Mouse (Mus musculus) urinary bladder, adult 18-20 months (tissue): ENCODE data around the gene Lcor.

ENCODE experiments used
- DNase-seq, 2 experiments: peaks; one replicate each; pipeline ENCODE4 v3.0.0; 2022; ENCODE audit warnings: low spot score in 2 of 2, mixed read lengths in 2 of 2

The Lcor gene

GRCm38 (mm10) chr19:41568791-41569190 is 86.4 kb downstream of the Lcor start:
- DNase-seq, result no peak

DNA sequence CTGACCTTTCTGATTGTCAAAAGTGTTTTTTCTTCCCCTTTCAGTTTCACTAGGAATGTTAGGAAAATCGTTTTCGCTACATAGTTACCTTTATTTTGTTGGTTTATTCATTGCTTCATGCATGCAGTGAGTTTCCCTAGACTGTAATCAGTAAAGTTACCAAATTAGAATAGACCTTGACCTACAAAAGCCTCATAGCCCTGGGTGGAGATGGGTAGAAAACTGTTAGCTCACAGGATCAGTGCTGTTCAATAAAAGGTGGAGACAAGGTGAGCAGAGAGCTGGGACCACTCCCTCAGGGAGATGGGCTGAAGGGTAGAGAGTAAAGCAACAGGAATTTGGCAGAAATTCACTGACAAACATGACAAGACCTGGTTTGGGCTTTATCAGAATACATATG is 91.3 kb downstream of the Lcor start:
- no peak for DNase-seq

DNA sequence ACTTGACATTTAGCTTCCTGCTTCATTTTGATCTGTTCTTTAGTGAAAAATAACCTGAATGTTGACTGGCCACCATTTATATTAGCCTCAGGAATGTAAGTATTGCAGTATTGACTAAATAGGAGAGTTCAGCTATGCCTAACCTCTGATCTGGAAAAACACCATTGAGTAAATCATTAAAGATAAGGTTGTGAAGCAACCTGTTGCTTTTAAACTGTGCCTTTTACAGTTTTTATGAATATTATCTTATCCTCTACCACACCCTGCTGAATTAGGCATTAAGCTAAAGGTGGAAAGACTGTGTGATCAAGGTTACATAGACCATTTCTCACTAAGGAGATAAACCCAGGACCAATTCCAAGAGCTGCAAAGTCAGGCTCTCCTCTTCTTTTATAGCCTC is 95.1 kb downstream of the Lcor start:
- DNase-seq, result no peak

- DNase-seq, result no peak
Observed at GRCm38 (mm10) chr19:41579311-41579920, 97.0 kb downstream of the Lcor start.

DNA sequence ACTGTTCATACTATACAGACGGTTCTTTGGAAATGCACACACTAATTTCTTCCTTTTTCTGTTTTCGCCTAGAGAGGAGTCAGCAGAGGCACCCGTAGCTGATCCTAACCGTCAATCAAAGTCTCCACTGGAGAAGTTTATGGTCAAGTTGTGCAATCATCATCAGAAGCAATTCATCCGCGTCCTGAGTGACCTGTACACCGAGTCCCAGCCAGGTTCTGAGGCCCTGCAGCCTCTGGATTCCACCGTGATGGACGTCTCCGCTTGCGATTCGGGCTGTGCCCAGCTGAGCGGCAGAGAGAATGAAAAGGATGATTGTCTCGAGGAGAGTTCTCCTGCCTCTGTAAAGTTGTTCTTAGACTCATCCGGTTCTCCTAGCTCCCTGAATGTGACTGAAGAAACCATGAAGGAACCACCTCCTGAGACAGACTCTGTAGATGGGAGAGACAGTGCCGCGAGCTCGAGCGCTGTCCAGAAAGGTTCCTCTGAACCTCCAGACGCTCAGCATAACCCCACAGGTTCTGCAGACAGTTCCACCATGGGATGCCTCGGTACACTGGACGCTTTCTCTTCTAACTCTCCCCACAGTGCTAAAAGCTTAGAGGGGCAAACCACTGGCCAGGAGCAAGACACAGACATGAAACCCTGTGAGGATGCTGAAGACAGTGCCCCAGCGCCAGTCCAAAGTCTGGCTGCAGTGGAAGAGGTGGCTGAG is 99.4 kb downstream of the Lcor start, which contains the start of gene Gm340:
Gm340 (plus strand) TSS at position 665 of the 715 bp plus-strand sequence.
- no peak for DNase-seq

DNA sequence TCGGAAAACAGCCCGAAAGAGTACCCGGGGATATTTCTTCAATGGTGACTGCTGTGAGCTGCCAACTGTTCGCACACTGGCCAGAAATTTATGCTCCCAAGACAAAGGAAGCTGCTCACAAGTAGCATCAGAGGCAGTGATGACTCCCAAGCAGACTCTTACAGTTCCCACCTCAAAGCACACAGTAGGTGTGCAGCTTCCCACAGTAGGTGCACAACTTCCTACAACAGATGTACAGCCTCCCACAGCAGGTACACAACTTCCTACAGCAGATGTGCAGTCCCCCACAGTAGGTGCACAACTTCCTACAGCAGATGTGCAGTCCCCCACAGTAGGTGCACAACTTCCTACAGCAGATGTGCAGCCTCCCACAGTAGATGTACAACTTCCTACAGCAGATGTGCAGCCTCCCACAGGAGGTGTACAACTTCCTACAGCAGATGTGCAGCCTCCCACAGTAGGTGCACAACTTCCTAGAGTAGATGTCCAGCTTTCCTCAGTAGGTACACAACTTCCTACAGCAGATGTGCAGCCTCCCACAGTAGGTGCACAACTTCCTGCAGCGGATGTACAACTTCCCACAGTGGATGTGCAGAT is 100.6 kb downstream of the Lcor start:
- no peak for DNase-seq

DNA sequence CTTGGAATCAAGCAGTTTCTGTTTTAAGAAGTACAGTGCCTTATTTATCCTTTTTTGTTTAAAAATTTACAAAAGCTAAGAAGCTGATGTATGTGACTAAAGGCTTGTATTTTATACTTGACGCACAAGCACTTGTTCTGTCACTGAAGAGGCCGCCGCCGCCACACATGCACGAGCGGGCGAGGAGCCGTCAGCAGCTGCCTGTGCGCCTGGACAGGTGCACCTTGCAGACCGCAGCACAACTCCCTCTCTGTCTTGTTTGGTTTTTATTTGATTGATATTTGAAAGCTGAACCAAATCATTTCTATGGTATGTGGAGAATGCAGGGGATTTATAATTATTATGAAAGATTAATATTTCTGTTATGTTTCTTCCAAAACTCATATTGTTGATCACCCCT is 104.3 kb downstream of the Lcor start:
- DNase-seq, result no peak

DNA sequence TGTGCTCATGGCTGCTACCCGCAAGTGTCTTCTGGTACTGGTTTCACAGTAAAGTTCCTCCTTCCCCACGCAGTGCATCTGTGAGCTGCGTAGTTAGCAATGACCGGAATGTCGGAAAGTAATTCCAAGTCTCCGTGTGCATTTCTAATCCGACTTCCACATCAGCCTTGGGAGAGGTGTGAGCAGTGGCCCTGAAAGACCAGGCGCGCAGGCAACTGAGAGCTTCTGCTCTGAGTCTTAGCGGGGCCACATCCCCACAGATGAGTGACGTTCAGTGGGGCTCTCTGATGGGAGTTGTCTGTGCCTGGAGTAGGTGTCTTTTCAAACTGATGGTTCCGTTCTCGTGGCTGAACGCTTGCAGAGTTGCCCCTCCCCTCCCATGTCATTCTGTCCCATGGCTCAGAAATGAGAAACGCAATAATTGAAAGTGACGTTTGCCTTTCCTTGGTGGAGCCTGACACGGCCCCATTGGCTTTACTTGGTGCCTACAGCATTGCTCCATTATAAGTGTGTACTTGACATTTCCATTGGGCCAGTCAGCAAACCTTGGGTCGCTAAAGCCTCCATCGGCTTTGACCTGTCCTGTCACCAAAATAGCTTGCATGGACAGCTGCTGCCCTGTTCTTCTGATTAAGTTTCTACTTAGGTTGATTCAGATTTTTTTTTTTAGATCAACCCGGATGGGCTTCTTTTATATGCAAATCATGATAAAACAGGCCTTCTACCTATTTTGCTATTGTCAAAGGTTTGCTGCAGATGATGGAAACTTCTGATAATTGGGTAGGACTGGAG is 105.2 kb downstream of the Lcor start:
- no peak for DNase-seq

GRCm38 (mm10) chr19:41589026-41589425 is 106.6 kb downstream of the Lcor start:
- no peak for DNase-seq

GRCm38 (mm10) chr19:41589681-41590080 is 107.2 kb downstream of the Lcor start:
- DNase-seq, result no peak

DNA sequence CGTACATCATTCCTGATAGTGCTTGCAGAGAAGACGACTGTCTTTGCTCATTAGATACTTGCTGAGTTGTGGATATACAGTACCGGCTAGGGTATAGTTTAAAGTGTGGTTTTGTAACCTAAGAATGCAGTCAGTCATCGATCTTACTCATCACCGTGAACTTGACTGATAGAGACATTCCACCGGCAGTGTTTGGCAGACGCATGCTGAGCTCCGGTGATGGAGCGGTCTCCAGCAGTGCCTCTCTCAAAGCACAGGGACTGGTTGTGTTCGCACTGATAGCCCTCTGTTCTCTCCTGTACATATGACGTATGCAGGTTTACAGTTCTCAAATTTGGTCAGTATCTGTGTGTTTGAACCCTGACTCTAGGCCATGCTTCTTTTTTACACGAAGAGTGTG is 109.4 kb downstream of the Lcor start:
- DNase-seq, result no peak

DNA sequence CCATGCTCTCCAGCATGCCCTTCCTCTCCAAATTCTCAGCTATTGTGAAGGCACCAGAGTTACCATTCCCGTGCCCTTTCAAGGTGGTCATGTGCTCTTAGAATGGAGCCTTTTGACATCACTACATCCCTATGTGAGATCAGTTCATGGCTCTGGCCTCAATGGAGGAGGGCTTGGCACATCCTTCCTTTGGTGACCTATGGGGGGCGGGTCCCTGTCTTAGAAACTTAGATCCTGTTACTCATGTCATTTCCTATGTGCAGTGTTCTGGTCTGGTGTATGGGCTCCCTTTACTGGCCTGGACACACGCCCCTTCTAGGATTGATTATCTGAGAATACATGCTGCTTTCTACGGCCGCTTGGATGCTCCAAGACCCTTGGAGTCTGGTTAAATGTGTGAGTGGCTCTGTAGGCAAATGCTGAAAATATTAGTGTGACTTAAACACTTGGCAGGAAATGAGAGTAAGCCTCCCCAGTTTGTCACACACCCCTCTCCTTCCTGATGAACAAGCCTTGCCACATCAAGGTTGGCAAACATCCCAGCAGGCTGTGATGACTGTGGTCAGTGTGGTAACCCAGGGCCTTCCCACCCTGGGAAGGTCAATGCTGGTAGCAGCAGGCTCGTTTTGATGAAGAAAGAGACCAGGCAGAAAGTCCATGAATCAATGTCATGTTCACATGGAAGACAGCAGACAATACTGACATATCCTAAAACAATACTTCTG is 114.9 kb downstream of the Lcor start:
- DNase-seq, result peak; percentile 22 to 59

DNA sequence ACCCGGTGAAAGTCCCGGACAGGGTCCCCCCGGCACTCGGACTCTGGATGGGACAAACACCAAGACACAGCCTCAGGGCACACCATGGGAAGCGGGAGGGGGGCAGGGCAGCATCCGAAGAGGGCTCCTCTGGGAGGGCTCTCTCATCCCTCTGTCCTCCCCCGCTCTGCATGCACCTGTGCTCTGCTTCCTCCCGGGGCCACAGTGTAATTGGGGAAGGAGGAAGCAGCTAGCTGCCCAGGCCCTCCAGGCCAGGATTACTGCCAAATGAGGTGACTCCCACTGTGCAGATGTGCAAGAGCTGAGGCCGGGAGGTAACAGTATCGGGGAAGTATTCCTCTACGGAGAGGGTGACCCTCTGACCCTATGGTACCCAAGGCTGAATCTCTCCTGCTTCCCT is 118.2 kb downstream of the Lcor start:
- DNase-seq, result no peak

DNA sequence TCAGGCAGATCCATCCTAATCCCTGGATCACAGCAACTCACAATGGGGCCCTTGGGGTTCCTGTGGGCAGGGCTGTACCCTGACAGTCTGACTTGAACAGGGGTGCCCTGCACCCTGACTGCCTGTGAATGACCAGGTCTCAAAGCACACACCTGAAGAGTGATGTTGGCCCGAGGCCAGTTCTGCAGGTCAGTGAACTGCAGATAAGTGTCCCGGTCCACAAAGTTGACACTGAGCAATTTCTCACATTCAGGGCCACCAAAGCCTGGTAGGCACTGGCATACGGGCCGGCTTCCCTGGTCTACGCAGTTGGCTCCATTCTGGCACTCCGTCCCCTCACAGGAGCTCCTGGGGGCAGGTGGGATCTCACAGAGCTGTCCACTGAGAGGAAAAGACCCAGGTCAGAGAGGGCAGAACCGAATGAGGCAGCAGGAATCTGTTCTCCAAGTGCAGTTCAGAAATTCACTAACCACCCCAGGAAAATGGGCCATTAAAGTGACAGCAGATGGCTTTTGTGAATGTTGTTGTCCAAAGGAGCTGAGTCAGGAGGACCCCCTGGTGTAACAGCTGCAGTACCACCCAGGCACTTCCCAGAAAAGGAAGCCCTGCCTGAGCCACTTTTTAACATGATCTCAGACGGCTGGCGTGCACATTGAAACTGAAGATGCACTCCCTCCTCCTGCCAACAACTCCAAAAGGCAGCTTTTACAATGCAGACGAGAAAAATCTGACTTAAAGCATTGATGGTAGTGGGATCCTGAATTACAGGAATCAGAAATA is 124.0 kb downstream of the Lcor start:
- DNase-seq, result no peak

DNA sequence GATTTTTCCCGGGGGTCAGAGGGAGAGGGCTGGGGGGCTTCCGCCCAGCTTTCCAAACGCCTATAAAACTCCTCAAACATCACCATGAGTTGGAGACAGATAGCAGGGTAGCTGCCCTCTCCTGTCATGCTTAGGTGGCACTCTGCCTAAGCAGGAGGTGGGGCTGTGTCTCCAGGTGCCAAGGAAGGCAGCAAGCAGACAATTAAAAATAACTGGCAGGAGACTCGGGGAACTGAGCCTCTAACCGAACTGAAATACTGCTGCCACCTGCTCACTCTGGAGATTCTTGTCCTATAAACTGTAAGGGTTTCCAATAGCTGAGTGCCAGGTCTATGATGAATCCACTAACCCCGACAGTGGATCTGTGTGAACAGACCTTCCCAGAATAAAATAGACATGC is 129.2 kb downstream of the Lcor start:
- no peak for DNase-seq
